Mouse (Mus musculus) ES-E14 (cell line): ENCODE data around the gene Bnc2. TPM values are rescaled to one million over a fixed set of nuclear protein-coding genes. Genes with fewer than 3 reads are reported as not detected.

Experiments used
- DNase-seq: peaks from one replicate; pipeline ENCODE4 v3.0.0-alpha.2; 2013; ENCODE audit warnings: low read depth, low spot score
- H3K27ac ChIP-seq: 2 replicates; pipeline ENCODE4 v1.5.1; 2012; ENCODE audit warnings: low read depth, mild to moderate bottlenecking, low read length, moderate library complexity, mixed read lengths; ENCODE audit not compliant: poor library complexity, insufficient read depth, severe bottlenecking
- H3K36me3 ChIP-seq: 2 replicates; pipeline ENCODE4 v1.6.1; 2012; ENCODE audit warnings: mild to moderate bottlenecking, low read length, moderate library complexity, mixed read lengths; ENCODE audit not compliant: control insufficient read depth, poor library complexity, insufficient read depth, severe bottlenecking
- H3K4me1 ChIP-seq, 2 experiments: fragments of 150-350 bp in 1 of 2; sonication (generic) in 1 of 2; 2 replicates each; pipeline ENCODE4 v1.6.1; 2012; ENCODE audit warnings: low read length in 2 of 2, mild to moderate bottlenecking in 1 of 2, mixed read lengths in 1 of 2; ENCODE audit not compliant: control insufficient read depth in 2 of 2, insufficient read depth in 2 of 2, poor library complexity in 1 of 2
- H3K4me3 ChIP-seq, 2 experiments: fragments of 150-350 bp in 1 of 2; sonication (generic) in 1 of 2; 2 replicates each; pipeline ENCODE4 v1.5.1; 2012; ENCODE audit warnings: low read length in 2 of 2, low read depth in 1 of 2, mild to moderate bottlenecking in 1 of 2, mixed read lengths in 1 of 2; ENCODE audit not compliant: insufficient read depth in 1 of 2, poor library complexity in 1 of 2, severe bottlenecking in 1 of 2
- H3K9ac ChIP-seq: 2 replicates; pipeline ENCODE4 v1.6.1; 2012; ENCODE audit warnings: low read depth, mild to moderate bottlenecking, low read length, mixed read lengths; ENCODE audit not compliant: poor library complexity, insufficient read depth, severe bottlenecking
- H3K9me3 ChIP-seq: fragments of 150-350 bp; sonication (generic); 2 replicates; pipeline ENCODE4 v1.6.1; 2012; ENCODE audit warnings: low read depth, mild to moderate bottlenecking, low read length; ENCODE audit not compliant: control insufficient read depth, insufficient read depth
- CHD2 ChIP-seq: IDR thresholded peaks from 2 replicates; pipeline ENCODE4 v1.6.1; 2014; ENCODE audit warnings: mild to moderate bottlenecking, low read depth, low read length, inconsistent platforms
- HCFC1 ChIP-seq: IDR thresholded peaks from 2 replicates; pipeline ENCODE4 v1.6.1; 2012; ENCODE audit warnings: low read length, inconsistent platforms, borderline replicate concordance; ENCODE audit not compliant: insufficient read depth
- MAFK ChIP-seq: IDR thresholded peaks from 2 replicates; pipeline ENCODE4 v1.6.1; 2014; ENCODE audit warnings: mild to moderate bottlenecking, low read depth, low read length, inconsistent platforms; ENCODE audit not compliant: insufficient read depth
- ZC3H11A ChIP-seq: IDR thresholded peaks from 2 replicates; pipeline ENCODE4 v1.6.1; 2012; ENCODE audit warnings: low read depth, mild to moderate bottlenecking, inconsistent platforms, low read length, borderline replicate concordance
- ZNF384 ChIP-seq: IDR thresholded peaks from 2 replicates; pipeline ENCODE4 v1.6.1; 2012; ENCODE audit warnings: low read depth, low read length, inconsistent platforms
- in situ Hi-C, 2 experiments: fragments of 600-800 bp; cut with MboI; formaldehyde crosslinking; loops; one replicate each; pipeline ENCODE4 v1.15.1; 2025; ENCODE audit warnings: low sequenced_read_pairs in 2 of 2, inconsistent platforms in 1 of 2; ENCODE audit not compliant: unreplicated experiment in 2 of 2
- total RNA-seq: library from RNA; depleted of rRNA; stranded (reverse); fragments of 300-350 nt; gene quantifications from 2 replicates; pipeline ENCODE4 v1.2.3, GENCODE M21; 2012

Gene Bnc2
- total RNA-seq, 1 experiment: 15.1 TPM

GRCm38 (mm10) chr4:84675974-84676315, 870 bp upstream of the Bnc2 start:
- in situ Hi-C loops: no loop called here

GRCm38 (mm10) chr4:84674318-84675170, 531 bp downstream of the Bnc2 start:
- Histone ChIP-seq H3K9me3 (no peaks in the 10 kb centered on the region), H3K36me3 (no peaks in the 10 kb centered on the region), H3K27ac (peak overlapping the region; percentile 59), H3K9ac (peak overlapping the region; percentile 92), H3K4me3 (peak overlapping the region; percentile 88 to 99), H3K4me1 (peaks cover 0 to 6% of the 10 kb centered on the region in 2 experiments; a peak in 3 of 4 replicates)
- DNase-seq: no peak
- TF ChIP-seq CHD2 (no peak), HCFC1 (0 out of 2 replicates have a peak, but pooled peaks have one; percentile 5)
- in situ Hi-C loops: no loop called here

More at GRCm38 (mm10) chr4:84675974-84676315, 870 bp upstream of the Bnc2 start:
- Histone ChIP-seq H3K4me1 (peaks cover 0 to 6% of the 10 kb centered on the region in 2 experiments; a peak in 2 of 4 replicates), H3K4me3 (peak overlapping the region; percentile 88 to 99), H3K9me3 (no peaks in the 10 kb centered on the region), H3K36me3 (no peaks in the 10 kb centered on the region), H3K27ac (peak overlapping the region; percentile 59), H3K9ac (peak overlapping the region; percentile 92)
- TF ChIP-seq CHD2: no peak
- TF ChIP-seq ZC3H11A: no peak
- no peak for TF ChIP-seq ZNF384
- TF ChIP-seq MAFK: no peak
- TF ChIP-seq HCFC1: no peak
- DNase-seq: no peak

- Histone ChIP-seq H3K4me1 (peaks cover 3 to 6% of the 10 kb centered on the region in 2 experiments; a peak in 3 of 4 replicates), H3K36me3 (no peaks in the 10 kb centered on the region), H3K4me3 (peak overlapping the region; percentile 88 to 99), H3K27ac (no peak overlapping the region; the same call in 1 of the 2 replicates), H3K9ac (peak overlapping the region; percentile 92; the same call in 1 of the 2 replicates), H3K9me3 (no peaks in the 10 kb centered on the region)
- TF ChIP-seq CHD2 (no peak), ZC3H11A (no peak), HCFC1 (no peak), ZNF384 (no peak)
- in situ Hi-C loops: no loop called here
- no peak for DNase-seq
Measured at GRCm38 (mm10) chr4:84673681-84674307, 1.3 kb downstream of the Bnc2 start.

GRCm38 (mm10) chr4:84672181-84672791, 2.8 kb downstream of the Bnc2 start:
- H3K4me3 ChIP-seq: no peak overlapping the region
- no peak overlapping the region for H3K9ac ChIP-seq
- no peaks in the 10 kb centered on the region for H3K9me3 ChIP-seq
- no peaks in the 10 kb centered on the region for H3K36me3 ChIP-seq
- H3K4me1 ChIP-seq: peaks cover 3 to 10% of the 10 kb centered on the region in 2 experiments; a peak in 3 of 4 replicates
- H3K27ac ChIP-seq: no peak overlapping the region
- TF ChIP-seq MAFK: no peak
- TF ChIP-seq CHD2: no peak
- TF ChIP-seq ZNF384: no peak
- no peak for TF ChIP-seq ZC3H11A
- no peak for TF ChIP-seq HCFC1
- no peak for DNase-seq
- in situ Hi-C loops: no loop called here
